Mouse (Mus musculus): ENCODE measurements around the gene Ablim1.

DNA sequence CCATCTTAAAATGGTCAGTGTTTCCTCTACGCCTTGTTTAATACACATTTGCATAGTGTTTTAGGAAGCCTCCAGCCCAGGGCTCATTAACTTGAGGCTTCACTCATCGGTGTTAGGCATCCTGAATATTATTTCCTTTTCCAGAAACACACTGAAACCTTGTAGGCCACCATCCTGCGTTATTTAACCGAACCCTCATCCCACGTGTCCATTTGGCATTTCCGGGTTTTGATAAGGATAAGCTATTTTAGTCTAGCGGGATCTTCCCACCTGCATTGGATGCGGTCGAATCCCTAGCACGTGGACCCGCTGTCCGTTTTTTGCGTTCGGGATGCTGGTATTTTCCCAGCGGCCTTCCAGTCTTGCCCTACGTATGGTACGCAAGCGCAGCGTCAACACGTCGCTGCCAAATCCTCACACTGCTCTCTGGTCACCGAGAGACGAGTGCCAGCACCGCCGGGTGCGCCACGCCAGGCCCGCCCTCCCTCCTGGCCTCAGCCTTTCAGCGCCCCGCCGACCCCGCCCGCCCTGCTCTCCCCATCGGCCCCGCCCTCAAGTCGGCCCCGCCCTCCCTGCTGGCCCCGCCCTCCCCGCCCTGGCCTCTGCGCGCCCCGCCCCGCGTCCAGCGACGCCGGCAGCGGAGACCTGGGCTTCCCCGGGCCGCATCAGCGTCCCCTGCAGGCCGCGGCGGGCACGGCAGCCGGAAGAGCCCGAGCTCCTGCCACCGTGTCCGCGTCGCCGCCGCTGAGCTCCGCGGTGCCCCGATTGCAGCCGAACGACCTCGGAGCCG, 45.8 kb upstream of the Ablim1 start, which contains the start of gene Fam160b1:
- peak; percentile 72; the same call in 1 of the 2 replicates for TF ChIP-seq CTCF (IDR thresholded peaks at IDR 0.05; ENCODE audit: insufficient read depth, low read depth, low read length)
- TF ChIP-seq POLR2A (IDR thresholded peaks at IDR 0.05; ENCODE audit: insufficient read depth, low read depth, low read length): 0 out of 2 replicates have a peak, but pooled peaks have one; percentile 36
